Mouse (Mus musculus): ENCODE measurements around the gene Lmo3.

DNA sequence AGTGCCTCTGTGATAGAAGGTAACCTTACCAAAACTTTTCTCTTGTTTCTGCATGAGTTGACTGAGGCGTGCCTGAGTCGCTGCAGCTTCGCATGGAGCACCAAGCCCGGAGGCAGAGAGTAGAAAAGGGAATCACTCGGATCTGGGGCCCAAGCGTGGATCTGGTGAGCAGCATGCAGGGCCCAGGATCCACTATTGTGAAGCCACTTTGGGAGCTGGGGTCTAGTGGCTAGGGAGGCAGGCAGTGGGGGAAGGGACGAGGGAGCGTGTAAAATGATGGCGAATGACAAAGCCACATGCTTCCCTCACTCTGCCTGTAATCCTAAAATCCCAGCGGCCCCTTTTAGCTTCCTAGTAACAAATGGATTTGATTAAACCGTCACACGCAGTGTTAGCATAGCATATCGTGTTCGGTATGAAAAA is 160.6 kb downstream of the Lmo3 start:
- TF ChIP-seq NRF1 (IDR thresholded peaks at IDR 0.05; ENCODE audit: low read depth, low read length) (no peak), CTCF (conservative IDR thresholded peaks at IDR 0.05 in 1 of 2, IDR thresholded peaks at IDR 0.05 in 1 of 2; ENCODE audit: low read depth in 2 of 2, low read length in 2 of 2) (no peak)
